Mouse (Mus musculus) hindbrain, embryonic 12.5 days (tissue): Measurements from ENCODE around the gene Anks3. TPM values are rescaled to one million over a fixed set of nuclear protein-coding genes. Genes with fewer than 3 reads are reported as not detected.

ENCODE experiments used
- ATAC-seq: fragments of 200-750 bp; cut with Nextera tagmentation; 2 replicates; pipeline ENCODE4 v1.8.0; 2017; ENCODE audit warnings: moderate TSS enrichment; ENCODE audit not compliant: low FRiP score
- H3K27ac ChIP-seq: fragments of 300-500 bp; sonication (generic); 2 replicates; pipeline ENCODE4 v1.5.1; 2016; ENCODE audit warnings: mild to moderate bottlenecking
- H3K27me3 ChIP-seq: fragments of 300-500 bp; sonication (generic); 2 replicates; pipeline ENCODE4 v1.6.1; 2016; ENCODE audit warnings: mild to moderate bottlenecking
- H3K36me3 ChIP-seq: fragments of 300-500 bp; sonication (generic); 2 replicates; pipeline ENCODE4 v1.6.1; 2016; ENCODE audit warnings: mild to moderate bottlenecking
- H3K4me1 ChIP-seq: fragments of 300-500 bp; sonication (generic); 2 replicates; pipeline ENCODE4 v1.6.1; 2016
- H3K4me2 ChIP-seq: fragments of 300-500 bp; sonication (generic); replicated peaks from 2 replicates; pipeline ENCODE4 v1.6.1; 2016; ENCODE audit warnings: mild to moderate bottlenecking
- H3K4me3 ChIP-seq: fragments of 300-500 bp; sonication (generic); 2 replicates; pipeline ENCODE4 v1.5.1; 2016; ENCODE audit warnings: mild to moderate bottlenecking
- H3K9ac ChIP-seq: fragments of 300-500 bp; sonication (generic); 2 replicates; pipeline ENCODE4 v1.6.1; 2016; ENCODE audit warnings: mild to moderate bottlenecking, moderate library complexity
- H3K9me3 ChIP-seq: fragments of 300-500 bp; sonication (generic); replicated peaks from 2 replicates; pipeline ENCODE4 v1.6.1; 2016; ENCODE audit warnings: mild to moderate bottlenecking
- WGBS: fragments of 180-500 bp; shearing (Covaris S2); methylation state at CpG from one replicate; pipeline ENCODE4 v1.1.7; 2016; 5-methylcytosine and 5-hydroxymethylcytosine counted together
- polyA plus RNA-seq: library from polyadenylated mRNA; unstranded; fragments of >200 nt; fragmentation: Nextera tagmentation; extraction: Ambion mirVana; gene quantifications from 2 replicates; pipeline ENCODE4 v1.2.1, GENCODE M21; 2016

The Anks3 gene
- polyA plus RNA-seq, 1 experiment from 2014 or later, result 68.0 TPM

- H3K9me3 ChIP-seq, result no peaks in the 10 kb centered on the region
- no peak overlapping the region for H3K27ac ChIP-seq
- H3K4me2 ChIP-seq, result peak overlapping the region; percentile 86
- H3K36me3 ChIP-seq, result peaks cover 16% of the 10 kb centered on the region; the same call in 1 of the 2 replicates
- H3K4me1 ChIP-seq, result peaks cover 21% of the 10 kb centered on the region
- peak overlapping the region; percentile 95 for H3K4me3 ChIP-seq
- no peaks in the 10 kb centered on the region for H3K27me3 ChIP-seq
- WGBS, result 46% methylated on average over 9 of the region's 9 CpGs
- ATAC-seq, result no peak
- peak overlapping the region; percentile 87 for H3K9ac ChIP-seq
Observed at GRCm38 (mm10) chr16:4963346-4963745, 659 bp downstream of the Anks3 start.

- WGBS, result 94% methylated on average over 8 of the region's 8 CpGs
- no peak overlapping the region for H3K9ac ChIP-seq
- H3K4me1 ChIP-seq, result peaks cover 19% of the 10 kb centered on the region
- H3K9me3 ChIP-seq, result no peaks in the 10 kb centered on the region
- no peak overlapping the region for H3K27ac ChIP-seq
- no peaks in the 10 kb centered on the region for H3K27me3 ChIP-seq
- peaks cover 41% of the 10 kb centered on the region for H3K36me3 ChIP-seq
- no peak overlapping the region for H3K4me3 ChIP-seq
- ATAC-seq, result no peak
- no peak overlapping the region for H3K4me2 ChIP-seq
Observed at GRCm38 (mm10) chr16:4960260-4960659, 3.7 kb downstream of the Anks3 start.

- Histone ChIP-seq H3K9me3 (no peaks in the 10 kb centered on the region), H3K36me3 (peaks cover 69% of the 10 kb centered on the region), H3K9ac (no peak overlapping the region), H3K4me2 (no peak overlapping the region), H3K27me3 (no peaks in the 10 kb centered on the region), H3K4me3 (no peak overlapping the region), H3K27ac (no peak overlapping the region), H3K4me1 (peaks cover 5% of the 10 kb centered on the region)
- 89% methylated on average over 3 of the region's 3 CpGs for WGBS
- no peak for ATAC-seq
Observed at GRCm38 (mm10) chr16:4957446-4957845, 6.6 kb downstream of the Anks3 start.

- H3K36me3 ChIP-seq, result peaks cover 75% of the 10 kb centered on the region
Observed at GRCm38 (mm10) chr16:4956609-4957008, 7.4 kb downstream of the Anks3 start.

GRCm38 (mm10) chr16:4947378-4947777 is 16.6 kb downstream of the Anks3 start:
- 87% methylated on average over 4 of the region's 4 CpGs for WGBS
- H3K27ac ChIP-seq, result no peak overlapping the region
- no peak for ATAC-seq
- no peaks in the 10 kb centered on the region for H3K4me1 ChIP-seq
- no peak overlapping the region for H3K9ac ChIP-seq
- H3K36me3 ChIP-seq, result peaks cover 84% of the 10 kb centered on the region
- H3K27me3 ChIP-seq, result no peaks in the 10 kb centered on the region
- no peak overlapping the region for H3K4me2 ChIP-seq
- H3K4me3 ChIP-seq, result no peak overlapping the region
- no peaks in the 10 kb centered on the region for H3K9me3 ChIP-seq

More at GRCm38 (mm10) chr16:4956609-4957008, 7.4 kb downstream of the Anks3 start:
- WGBS, result 95% methylated on average over 3 of the region's 3 CpGs
- H3K27ac ChIP-seq, result no peak overlapping the region
- no peaks in the 10 kb centered on the region for H3K4me1 ChIP-seq
- no peak overlapping the region for H3K4me2 ChIP-seq
- ATAC-seq, result no peak
- no peak overlapping the region for H3K4me3 ChIP-seq
- H3K9ac ChIP-seq, result no peak overlapping the region
- H3K27me3 ChIP-seq, result no peaks in the 10 kb centered on the region
- H3K9me3 ChIP-seq, result no peaks in the 10 kb centered on the region

- no peak for ATAC-seq
- 90% methylated on average over 3 of the region's 3 CpGs for WGBS
Observed at GRCm38 (mm10) chr16:4946155-4946554, 17.9 kb downstream of the Anks3 start.

GRCm38 (mm10) chr16:4945415-4945814 is 18.6 kb downstream of the Anks3 start:
- 73% methylated on average over 4 of the region's 4 CpGs for WGBS
- H3K4me2 ChIP-seq, result no peak overlapping the region
- H3K9me3 ChIP-seq, result no peaks in the 10 kb centered on the region
- H3K27me3 ChIP-seq, result no peaks in the 10 kb centered on the region
- H3K4me3 ChIP-seq, result no peak overlapping the region
- H3K36me3 ChIP-seq, result peaks cover 87% of the 10 kb centered on the region
- H3K27ac ChIP-seq, result no peak overlapping the region
- no peak for ATAC-seq
- peaks cover 2% of the 10 kb centered on the region; the same call in 1 of the 2 replicates for H3K4me1 ChIP-seq
- no peak overlapping the region for H3K9ac ChIP-seq

More at GRCm38 (mm10) chr16:4946155-4946554, 17.9 kb downstream of the Anks3 start:
- Histone ChIP-seq H3K9me3 (no peaks in the 10 kb centered on the region), H3K36me3 (peaks cover 86% of the 10 kb centered on the region), H3K4me3 (no peak overlapping the region), H3K4me1 (no peaks in the 10 kb centered on the region), H3K27me3 (no peaks in the 10 kb centered on the region), H3K27ac (no peak overlapping the region), H3K9ac (no peak overlapping the region), H3K4me2 (no peak overlapping the region)

- Histone ChIP-seq H3K27me3 (no peaks in the 10 kb centered on the region), H3K36me3 (peaks cover 78% of the 10 kb centered on the region), H3K4me2 (no peak overlapping the region), H3K27ac (no peak overlapping the region), H3K4me3 (no peak overlapping the region), H3K4me1 (peaks cover 13% of the 10 kb centered on the region), H3K9ac (no peak overlapping the region), H3K9me3 (no peaks in the 10 kb centered on the region)
- no peak for ATAC-seq
- 95% methylated on average over 3 of the region's 3 CpGs for WGBS
Observed at GRCm38 (mm10) chr16:4943431-4943830, 20.6 kb downstream of the Anks3 start.

GRCm38 (mm10) chr16:4942868-4943267 is 21.1 kb downstream of the Anks3 start:
- Histone ChIP-seq H3K4me2 (no peak overlapping the region), H3K4me1 (peaks cover 13% of the 10 kb centered on the region), H3K36me3 (peaks cover 74% of the 10 kb centered on the region), H3K9me3 (no peaks in the 10 kb centered on the region), H3K27ac (no peak overlapping the region), H3K4me3 (no peak overlapping the region), H3K27me3 (no peaks in the 10 kb centered on the region), H3K9ac (no peak overlapping the region)
- whole genome bisulfite sequencing, result 94% methylated on average over 8 of the region's 8 CpGs
- ATAC-seq, result no peak

GRCm38 (mm10) chr16:4941016-4941415 is 23.0 kb downstream of the Anks3 start:
- Histone ChIP-seq H3K4me2 (no peak overlapping the region), H3K9ac (no peak overlapping the region), H3K27ac (no peak overlapping the region), H3K9me3 (no peaks in the 10 kb centered on the region), H3K27me3 (no peaks in the 10 kb centered on the region), H3K36me3 (peaks cover 73% of the 10 kb centered on the region), H3K4me1 (peaks cover 13% of the 10 kb centered on the region), H3K4me3 (no peak overlapping the region)
- ATAC-seq, result no peak

- Histone ChIP-seq H3K36me3 (peaks cover 75% of the 10 kb centered on the region), H3K27ac (no peak overlapping the region), H3K9me3 (no peaks in the 10 kb centered on the region), H3K4me3 (peak overlapping the region; percentile 89), H3K27me3 (no peaks in the 10 kb centered on the region), H3K4me1 (peaks cover 13% of the 10 kb centered on the region), H3K9ac (peak overlapping the region; percentile 9), H3K4me2 (peak overlapping the region; percentile 94)
- 91% methylated on average over 10 of the region's 10 CpGs for WGBS
- no peak for ATAC-seq
Observed at GRCm38 (mm10) chr16:4940311-4940850, 23.6 kb downstream of the Anks3 start.

- peak overlapping the region; percentile 85 for H3K27ac ChIP-seq
- ATAC-seq, result peak; percentile 70
- peaks cover 73% of the 10 kb centered on the region for H3K36me3 ChIP-seq
- peaks cover 13% of the 10 kb centered on the region for H3K4me1 ChIP-seq
- no peaks in the 10 kb centered on the region for H3K27me3 ChIP-seq
- peak overlapping the region; percentile 94 for H3K9ac ChIP-seq
- no peaks in the 10 kb centered on the region for H3K9me3 ChIP-seq
- WGBS, result 5% methylated on average over 16 of the region's 16 CpGs
- peak overlapping the region; percentile 94 for H3K4me2 ChIP-seq
- peak overlapping the region; percentile 89 for H3K4me3 ChIP-seq
Observed at GRCm38 (mm10) chr16:4939412-4939811, 24.6 kb downstream of the Anks3 start.

GRCm38 (mm10) chr16:4938989-4939388 is 25.0 kb downstream of the Anks3 start:
- H3K4me3 ChIP-seq, result peak overlapping the region; percentile 89
- no peaks in the 10 kb centered on the region for H3K27me3 ChIP-seq
- H3K9me3 ChIP-seq, result no peaks in the 10 kb centered on the region
- H3K9ac ChIP-seq, result peak overlapping the region; percentile 94
- peaks cover 13% of the 10 kb centered on the region for H3K4me1 ChIP-seq
- H3K4me2 ChIP-seq, result peak overlapping the region; percentile 94
- peak overlapping the region; percentile 85 for H3K27ac ChIP-seq
- ATAC-seq, result peak; percentile 96
- WGBS, result 1% methylated on average over 28 of the region's 28 CpGs
- peaks cover 73% of the 10 kb centered on the region for H3K36me3 ChIP-seq
